Mouse (Mus musculus): ENCODE measurements around the gene Gm20736.
"Not testable (repeated sequence)": the region's sequence is repeated elsewhere in the genome, so short reads cannot be mapped to it uniquely, and the experiment has no call there.

The Gm20736 gene

GRCm38 (mm10) chrY:65377390-65377789, at the start of gene Gm20736:
Gm20736 (plus strand) TSS chrY:65377690.
- DNase-seq (ENCODE audit: low spot score): not testable (repeated sequence)
